Mouse (Mus musculus) kidney, postnatal 10 days (tissue): ENCODE data around the gene Arxes1.
"Not testable (repeated sequence)": the region's sequence is repeated elsewhere in the genome, so short reads cannot be mapped to it uniquely, and the experiment has no call there.

Experiments used
- DNase-seq: peaks from one replicate; pipeline ENCODE4 v3.0.0; 2021; ENCODE audit warnings: mixed read lengths

Arxes1 gene

GRCm38 (mm10) chrX:136032799-136033763 is at the start of gene Arxes1:
TSS of gene Arxes1 (plus strand) at chrX:136033367.
- peak; percentile 33 for DNase-seq

- no peak for DNase-seq
Measured at GRCm38 (mm10) chrX:135984539-135985260, 48.5 kb upstream of the Arxes1 start.

GRCm38 (mm10) chrX:135986267-135986666 is 46.9 kb upstream of the Arxes1 start:
- DNase-seq = no peak

- no peak for DNase-seq
Measured at GRCm38 (mm10) chrX:135990661-135991060, 42.5 kb upstream of the Arxes1 start.

- not testable (repeated sequence) for DNase-seq
Measured at GRCm38 (mm10) chrX:135993192-135993594, 40.0 kb upstream of the Arxes1 start.

- peak; percentile 28 for DNase-seq
Measured at GRCm38 (mm10) chrX:135993664-135994119, 39.5 kb upstream of the Arxes1 start, which contains the start of gene Arxes2. TSS of gene Arxes2 (plus strand) at chrX:135993824.

- DNase-seq = no peak
Measured at GRCm38 (mm10) chrX:136007199-136007843, 25.8 kb upstream of the Arxes1 start.

- DNase-seq = peak; percentile 75
Measured at GRCm38 (mm10) chrX:136014392-136014791, 18.8 kb upstream of the Arxes1 start.

- DNase-seq = no peak
Measured at GRCm38 (mm10) chrX:136030331-136030730, 2.8 kb upstream of the Arxes1 start.

GRCm38 (mm10) chrX:136043726-136044125 is 10.6 kb downstream of the Arxes1 start:
- no peak for DNase-seq

GRCm38 (mm10) chrX:136047528-136047927 is 14.4 kb downstream of the Arxes1 start:
- DNase-seq = peak; percentile 72

GRCm38 (mm10) chrX:136051219-136051618 is 18.1 kb downstream of the Arxes1 start:
- DNase-seq = no peak

- DNase-seq = no peak
Measured at GRCm38 (mm10) chrX:136060698-136061097, 27.5 kb downstream of the Arxes1 start.

GRCm38 (mm10) chrX:136067201-136067991 is 34.2 kb downstream of the Arxes1 start:
- DNase-seq = peak; percentile 11

- DNase-seq = not testable (repeated sequence)
Measured at GRCm38 (mm10) chrX:136068020-136068419, 34.9 kb downstream of the Arxes1 start, which contains the start of gene Bex2. TSS of gene Bex2 (minus strand) at chrX:136068236.
